Mouse (Mus musculus) myocyte (in vitro differentiated cells): ENCODE data around the gene Lrrc20. TPM values are rescaled to one million over a fixed set of nuclear protein-coding genes. Genes with fewer than 3 reads are reported as not detected.

Experiments
- H3K27me3 ChIP-seq: one replicate; pipeline ENCODE4 v1.6.1; 2011; ENCODE audit not compliant: control insufficient read depth, insufficient read depth, insufficient read length
- H3K36me3 ChIP-seq: one replicate; pipeline ENCODE4 v1.6.1; 2011; ENCODE audit not compliant: control insufficient read depth, insufficient read depth
- H3K4me2 ChIP-seq: one replicate; pipeline ENCODE4 v1.6.1; 2011; ENCODE audit warnings: low read depth, control low read depth
- H3K4me3 ChIP-seq: one replicate; pipeline ENCODE4 v1.5.1; 2011; ENCODE audit warnings: mild to moderate bottlenecking, control low read depth, moderate library complexity
- H3K79me2 ChIP-seq: one replicate; pipeline ENCODE4 v1.6.1; 2011; ENCODE audit not compliant: control insufficient read depth, insufficient read depth
- H3ac ChIP-seq: one replicate; pipeline ENCODE4 v1.6.1; 2011; ENCODE audit not compliant: control insufficient read depth, insufficient read length
- CEBPB ChIP-seq: IDR thresholded peaks from 2 replicates; pipeline ENCODE4 v1.6.1; 2011; ENCODE audit warnings: mild to moderate bottlenecking, moderate library complexity; ENCODE audit not compliant: poor library complexity, insufficient read depth, severe bottlenecking
- E2F4 ChIP-seq: IDR thresholded peaks from one replicate; pipeline ENCODE4 v1.6.1; 2011; ENCODE audit warnings: mild to moderate bottlenecking, control low read depth, moderate library complexity; ENCODE audit not compliant: insufficient read depth
- MAX ChIP-seq: IDR thresholded peaks from one replicate; pipeline ENCODE4 v1.6.1; 2011; ENCODE audit warnings: low read depth, mild to moderate bottlenecking, control low read depth
- MYOD1 ChIP-seq, 3 experiments: IDR thresholded peaks; one replicate each; pipeline ENCODE4 v1.6.1; 2011; ENCODE audit warnings: control low read depth in 2 of 3, low read depth in 2 of 3, mild to moderate bottlenecking in 2 of 3, moderate library complexity in 1 of 3; ENCODE audit not compliant: insufficient read length in 2 of 3, control insufficient read depth in 1 of 3
- MYOG ChIP-seq, 3 experiments: IDR thresholded peaks; one replicate each; pipeline ENCODE4 v1.6.1; 2011; ENCODE audit warnings: control low read depth in 2 of 3, low read depth in 2 of 3, mild to moderate bottlenecking in 2 of 3; ENCODE audit not compliant: insufficient read length in 2 of 3, control insufficient read depth in 1 of 3, insufficient read depth in 1 of 3
- POLR2A ChIP-seq: IDR thresholded peaks from one replicate; pipeline ENCODE4 v1.6.1; 2011; ENCODE audit warnings: low read depth, mild to moderate bottlenecking, control low read depth, moderate library complexity; ENCODE audit not compliant: insufficient read length
- POLR2AphosphoS2 ChIP-seq: IDR thresholded peaks from one replicate; pipeline ENCODE4 v1.6.1; 2011; ENCODE audit warnings: low read depth, control low read depth; ENCODE audit not compliant: insufficient read length
- REST ChIP-seq: IDR thresholded peaks from one replicate; pipeline ENCODE4 v1.6.1; 2011; ENCODE audit warnings: mild to moderate bottlenecking, control low read depth, moderate library complexity; ENCODE audit not compliant: insufficient read depth, insufficient read length
- SRF ChIP-seq: IDR thresholded peaks from one replicate; pipeline ENCODE4 v1.6.1; 2011; ENCODE audit warnings: low read depth; ENCODE audit not compliant: control insufficient read depth, insufficient read length
- TCF12 ChIP-seq: IDR thresholded peaks from one replicate; pipeline ENCODE4 v1.6.1; 2011; ENCODE audit warnings: mild to moderate bottlenecking, control low read depth; ENCODE audit not compliant: poor library complexity, insufficient read depth, severe bottlenecking
- TCF3 ChIP-seq: IDR thresholded peaks from one replicate; pipeline ENCODE4 v1.6.1; 2011; ENCODE audit warnings: low read depth, control low read depth; ENCODE audit not compliant: insufficient read length
- USF1 ChIP-seq: IDR thresholded peaks from one replicate; pipeline ENCODE4 v1.6.1; 2011; ENCODE audit warnings: low read depth, mild to moderate bottlenecking, control low read depth, moderate library complexity
- polyA plus RNA-seq: library from polyadenylated mRNA; unstranded; fragments of >200 nt; fragmentation: generic; extraction: Trizol; gene quantifications from one replicate; pipeline ENCODE4 v1.2.1, GENCODE M21; 2012; ENCODE audit warnings: missing spikeins

Gene Lrrc20
- polyA plus RNA-seq, 1 experiment: 20.4 TPM

- Histone ChIP-seq H3K79me2 (peaks cover 8% of the 10 kb centered on the region), H3K4me2 (no peak overlapping the region), H3K36me3 (no peaks in the 10 kb centered on the region), H3ac (no peak overlapping the region), H3K27me3 (no peaks in the 10 kb centered on the region), H3K4me3 (no peak overlapping the region)
- TF ChIP-seq MAX (no peak), REST (no peak), POLR2A (no peak), MYOD1 (IDR thresholded peaks at IDR 0.05; ENCODE audit: control insufficient read depth in 1 of 3, insufficient read length in 2 of 3, low read depth in 2 of 3) (no peak), USF1 (no peak), MYOG (IDR thresholded peaks at IDR 0.05; ENCODE audit: control insufficient read depth in 1 of 3, insufficient read depth in 1 of 3, insufficient read length in 2 of 3, low read depth in 2 of 3) (no peak), E2F4 (no peak), POLR2AphosphoS2 (no peak), CEBPB (no peak), TCF12 (no peak), TCF3 (no peak), SRF (no peak)
Measured at GRCm38 (mm10) chr10:61482771-61483170, 7.2 kb downstream of the Lrrc20 start.

DNA sequence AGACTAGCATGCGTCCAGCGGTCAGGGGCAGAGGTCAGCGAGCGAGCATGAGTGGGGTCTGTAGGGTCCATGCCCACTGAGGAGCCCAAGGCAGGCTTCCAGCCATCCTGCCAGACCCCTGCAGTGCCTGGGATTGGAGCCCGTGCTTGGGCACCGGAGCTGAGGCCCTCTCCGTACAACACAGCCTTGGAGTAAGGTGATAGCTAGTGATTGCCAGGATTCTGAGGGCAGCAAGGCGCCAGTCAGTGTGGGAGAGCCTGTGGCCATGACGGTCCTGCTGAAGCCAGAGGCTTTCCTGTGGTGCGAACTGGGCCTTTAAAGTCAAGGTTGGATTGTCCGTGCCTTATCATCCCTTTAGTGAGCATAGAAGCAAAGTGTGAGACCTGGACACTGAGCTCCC lies 9.2 kb downstream of the Lrrc20 start:
- Histone ChIP-seq H3K79me2 (no peaks in the 10 kb centered on the region), H3K4me3 (no peak overlapping the region), H3K4me2 (no peak overlapping the region), H3K36me3 (no peaks in the 10 kb centered on the region), H3K27me3 (no peaks in the 10 kb centered on the region), H3ac (no peak overlapping the region)
- TF ChIP-seq CEBPB: no peak
- TF ChIP-seq E2F4: no peak
- TF ChIP-seq TCF3: no peak
- TF ChIP-seq USF1: no peak
- TF ChIP-seq POLR2A: no peak
- no peak for TF ChIP-seq MYOG (IDR thresholded peaks at IDR 0.05; ENCODE audit: control insufficient read depth in 1 of 3, insufficient read depth in 1 of 3, insufficient read length in 2 of 3, low read depth in 2 of 3)
- no peak for TF ChIP-seq POLR2AphosphoS2
- TF ChIP-seq REST: no peak
- no peak for TF ChIP-seq MYOD1 (IDR thresholded peaks at IDR 0.05; ENCODE audit: control insufficient read depth in 1 of 3, insufficient read length in 2 of 3, low read depth in 2 of 3)
- no peak for TF ChIP-seq MAX
- TF ChIP-seq SRF: no peak

DNA sequence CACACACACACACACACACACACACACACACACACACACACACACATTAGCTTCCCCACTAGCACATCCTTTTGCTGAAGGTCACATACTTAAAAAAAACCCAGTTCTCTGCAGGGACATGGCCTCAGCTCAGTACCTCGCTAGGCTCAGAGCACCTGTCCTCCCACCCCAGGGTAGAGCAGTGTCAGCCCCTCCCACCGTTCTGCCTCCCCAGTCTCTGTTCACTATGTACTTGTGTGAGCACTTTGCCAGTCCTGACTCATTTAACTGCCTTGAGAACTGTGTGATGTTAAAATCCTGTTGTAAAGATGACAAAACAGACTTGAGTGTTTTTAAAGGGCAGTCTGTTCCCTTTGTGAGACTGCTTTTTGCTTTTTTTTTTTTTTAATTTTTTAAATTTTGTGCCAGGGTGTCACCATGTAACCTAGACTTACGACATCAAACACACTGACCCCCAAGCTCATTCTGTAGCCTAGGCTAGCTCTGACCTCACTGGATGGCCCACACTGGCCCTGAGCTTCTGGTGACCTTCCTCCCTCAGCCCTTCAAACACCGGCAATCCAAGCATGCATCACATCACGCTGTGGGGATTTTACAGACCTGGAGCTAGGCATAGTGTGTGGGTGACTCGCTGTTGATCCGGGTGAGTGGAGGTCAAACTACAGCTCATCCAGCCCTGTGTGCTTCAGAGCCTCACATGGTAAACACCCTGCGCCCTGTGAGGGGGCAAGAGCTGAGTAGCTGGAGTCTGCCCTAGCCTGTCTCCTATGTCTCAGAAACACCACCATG lies 11.1 kb downstream of the Lrrc20 start:
- TF ChIP-seq POLR2A (no peak), POLR2AphosphoS2 (no peak), REST (no peak), MAX (no peak), USF1 (no peak)
- Histone ChIP-seq H3K27me3 (no peaks in the 10 kb centered on the region), H3K4me3 (no peak overlapping the region), H3K36me3 (no peaks in the 10 kb centered on the region), H3K79me2 (no peaks in the 10 kb centered on the region), H3ac (no peak overlapping the region), H3K4me2 (no peak overlapping the region)

GRCm38 (mm10) chr10:61488522-61489110 lies 13.0 kb downstream of the Lrrc20 start:
- Histone ChIP-seq H3K79me2 (no peaks in the 10 kb centered on the region), H3K27me3 (no peaks in the 10 kb centered on the region), H3K36me3 (no peaks in the 10 kb centered on the region), H3K4me3 (no peak overlapping the region), H3ac (no peak overlapping the region), H3K4me2 (no peak overlapping the region)
- TF ChIP-seq TCF3 (no peak), POLR2AphosphoS2 (no peak), MYOD1 (IDR thresholded peaks at IDR 0.05; ENCODE audit: control insufficient read depth in 1 of 3, insufficient read length in 2 of 3, low read depth in 2 of 3) (no peak)

- Histone ChIP-seq H3K36me3 (no peaks in the 10 kb centered on the region), H3K4me3 (no peak overlapping the region), H3K79me2 (no peaks in the 10 kb centered on the region), H3K27me3 (no peaks in the 10 kb centered on the region), H3K4me2 (no peak overlapping the region), H3ac (no peak overlapping the region)
- no peak for TF ChIP-seq CEBPB
- TF ChIP-seq USF1: no peak
- no peak for TF ChIP-seq MAX
- TF ChIP-seq MYOD1 (IDR thresholded peaks at IDR 0.05; ENCODE audit: control insufficient read depth in 1 of 3, insufficient read length in 2 of 3, low read depth in 2 of 3): no peak
- no peak for TF ChIP-seq REST
- no peak for TF ChIP-seq TCF12
- TF ChIP-seq POLR2A: no peak
- no peak for TF ChIP-seq TCF3
- TF ChIP-seq POLR2AphosphoS2: no peak
- TF ChIP-seq E2F4: no peak
- TF ChIP-seq MYOG (IDR thresholded peaks at IDR 0.05; ENCODE audit: control insufficient read depth in 1 of 3, insufficient read depth in 1 of 3, insufficient read length in 2 of 3, low read depth in 2 of 3): no peak
- no peak for TF ChIP-seq SRF
Measured at GRCm38 (mm10) chr10:61491573-61491972, 16.0 kb downstream of the Lrrc20 start.
